Mouse (Mus musculus) embryonic facial prominence, embryonic 10.5 days (tissue): Measurements from ENCODE around the gene Mboat1. TPM values are rescaled to one million over a fixed set of nuclear protein-coding genes. Genes with fewer than 3 reads are reported as not detected.

Experiments
- DNase-seq: peaks from one replicate; pipeline ENCODE4 v3.0.0-alpha.2; 2017; ENCODE audit warnings: low spot score
- H3K27ac ChIP-seq: fragments of 300-500 bp; sonication (generic); replicated peaks from 2 replicates; pipeline ENCODE4 v1.5.1; 2016; ENCODE audit warnings: mild to moderate bottlenecking
- H3K27me3 ChIP-seq: fragments of 300-500 bp; sonication (generic); replicated peaks from 2 replicates; pipeline ENCODE4 v1.6.1; 2016; ENCODE audit warnings: low read depth, mild to moderate bottlenecking; ENCODE audit not compliant: poor library complexity, severe bottlenecking
- H3K36me3 ChIP-seq: fragments of 300-500 bp; sonication (generic); replicated peaks from 2 replicates; pipeline ENCODE4 v1.6.1; 2016; ENCODE audit warnings: mild to moderate bottlenecking, moderate library complexity
- H3K4me1 ChIP-seq: fragments of 300-500 bp; sonication (generic); 2 replicates; pipeline ENCODE4 v1.6.1; 2016
- H3K4me3 ChIP-seq: fragments of 300-500 bp; sonication (generic); 2 replicates; pipeline ENCODE4 v1.5.1; 2016; ENCODE audit warnings: mild to moderate bottlenecking, moderate library complexity
- H3K9me3 ChIP-seq: fragments of 300-500 bp; sonication (generic); 2 replicates; pipeline ENCODE4 v1.6.1; 2016; ENCODE audit warnings: mild to moderate bottlenecking
- WGBS: fragments of 180-500 bp; shearing (Covaris S2); methylation state at CpG from one replicate; pipeline ENCODE4 v1.1.7; 2016; 5-methylcytosine and 5-hydroxymethylcytosine counted together
- polyA plus RNA-seq: library from polyadenylated mRNA; unstranded; fragments of >200 nt; fragmentation: Nextera tagmentation; extraction: Ambion mirVana; gene quantifications from 2 replicates; pipeline ENCODE4 v1.2.1, GENCODE M21; 2016

The Mboat1 gene
- polyA plus RNA-seq, 1 experiment from 2014 or later: 7.6 TPM

GRCm38 (mm10) chr13:30258802-30259201 is 122.5 kb downstream of the Mboat1 start:
- Histone ChIP-seq H3K27ac (peak overlapping the region; percentile 5; the same call in 1 of the 2 replicates), H3K9me3 (no peaks in the 10 kb centered on the region), H3K4me3 (no peak overlapping the region), H3K4me1 (peaks cover 30% of the 10 kb centered on the region), H3K36me3 (no peaks in the 10 kb centered on the region), H3K27me3 (no peaks in the 10 kb centered on the region)
- WGBS: 60% methylated on average over 10 of the region's 10 CpGs
- DNase-seq: no peak

GRCm38 (mm10) chr13:30259326-30259725 is 123.0 kb downstream of the Mboat1 start:
- Histone ChIP-seq H3K27me3 (no peaks in the 10 kb centered on the region), H3K4me3 (no peak overlapping the region), H3K9me3 (no peaks in the 10 kb centered on the region), H3K4me1 (peaks cover 27% of the 10 kb centered on the region), H3K36me3 (no peaks in the 10 kb centered on the region), H3K27ac (peak overlapping the region; percentile 5; the same call in 1 of the 2 replicates)
- no peak for DNase-seq
- WGBS: 95% methylated on average over 9 of the region's 9 CpGs

- Histone ChIP-seq H3K9me3 (no peaks in the 10 kb centered on the region), H3K27ac (no peak overlapping the region), H3K36me3 (no peaks in the 10 kb centered on the region), H3K27me3 (no peaks in the 10 kb centered on the region), H3K4me3 (no peak overlapping the region), H3K4me1 (peaks cover 26% of the 10 kb centered on the region)
- DNase-seq: peak; percentile 81
- 14% methylated on average over 8 of the region's 8 CpGs for WGBS
Measured at GRCm38 (mm10) chr13:30259912-30260560, 123.7 kb downstream of the Mboat1 start.

DNA sequence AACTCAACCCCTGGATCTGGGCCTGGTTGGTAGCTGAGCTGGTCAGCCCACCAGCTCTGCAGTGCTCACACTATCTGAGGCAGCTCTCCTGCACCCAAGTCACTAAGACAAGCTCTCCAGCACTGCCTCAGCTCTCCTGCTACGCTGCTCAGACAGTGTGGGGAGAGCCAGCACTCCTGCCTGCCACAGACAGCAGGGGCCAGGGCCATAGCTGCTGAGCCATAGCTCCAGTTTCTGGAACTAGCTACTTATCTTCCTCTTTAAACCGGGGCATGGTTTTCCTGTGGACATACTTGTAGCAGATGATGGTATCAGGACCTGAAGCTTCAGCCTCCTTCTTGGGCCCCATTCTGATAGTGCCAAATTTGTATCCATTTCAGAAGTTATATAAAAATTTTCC is 127.4 kb downstream of the Mboat1 start:
- 89% methylated on average over 2 of the region's 2 CpGs for WGBS
- Histone ChIP-seq H3K36me3 (no peaks in the 10 kb centered on the region), H3K4me3 (no peak overlapping the region), H3K27ac (no peak overlapping the region), H3K27me3 (no peaks in the 10 kb centered on the region), H3K9me3 (peaks cover 2% of the 10 kb centered on the region; the same call in 1 of the 2 replicates), H3K4me1 (peaks cover 24% of the 10 kb centered on the region)
- DNase-seq: no peak

GRCm38 (mm10) chr13:30264303-30264702 is 128.0 kb downstream of the Mboat1 start:
- WGBS: 74% methylated on average over 12 of the region's 12 CpGs
- Histone ChIP-seq H3K4me1 (peaks cover 19% of the 10 kb centered on the region), H3K4me3 (no peak overlapping the region), H3K9me3 (peaks cover 8% of the 10 kb centered on the region; the same call in 1 of the 2 replicates), H3K36me3 (no peaks in the 10 kb centered on the region), H3K27me3 (no peaks in the 10 kb centered on the region), H3K27ac (no peak overlapping the region)
- DNase-seq: no peak

- Histone ChIP-seq H3K27me3 (no peaks in the 10 kb centered on the region), H3K36me3 (no peaks in the 10 kb centered on the region), H3K4me1 (peaks cover 16% of the 10 kb centered on the region), H3K9me3 (peaks cover 8% of the 10 kb centered on the region; the same call in 1 of the 2 replicates), H3K27ac (no peak overlapping the region), H3K4me3 (no peak overlapping the region)
- WGBS: 80% methylated on average over 5 of the region's 5 CpGs
- DNase-seq: no peak
Measured at GRCm38 (mm10) chr13:30264765-30265164, 128.5 kb downstream of the Mboat1 start.

- DNase-seq: no peak
- Histone ChIP-seq H3K9me3 (peaks cover 8% of the 10 kb centered on the region; the same call in 1 of the 2 replicates), H3K27me3 (no peaks in the 10 kb centered on the region), H3K27ac (no peak overlapping the region), H3K4me3 (no peak overlapping the region), H3K4me1 (peaks cover 9% of the 10 kb centered on the region), H3K36me3 (no peaks in the 10 kb centered on the region)
- 89% methylated on average over 11 of the region's 11 CpGs for WGBS
Measured at GRCm38 (mm10) chr13:30266036-30266435, 129.7 kb downstream of the Mboat1 start.

DNA sequence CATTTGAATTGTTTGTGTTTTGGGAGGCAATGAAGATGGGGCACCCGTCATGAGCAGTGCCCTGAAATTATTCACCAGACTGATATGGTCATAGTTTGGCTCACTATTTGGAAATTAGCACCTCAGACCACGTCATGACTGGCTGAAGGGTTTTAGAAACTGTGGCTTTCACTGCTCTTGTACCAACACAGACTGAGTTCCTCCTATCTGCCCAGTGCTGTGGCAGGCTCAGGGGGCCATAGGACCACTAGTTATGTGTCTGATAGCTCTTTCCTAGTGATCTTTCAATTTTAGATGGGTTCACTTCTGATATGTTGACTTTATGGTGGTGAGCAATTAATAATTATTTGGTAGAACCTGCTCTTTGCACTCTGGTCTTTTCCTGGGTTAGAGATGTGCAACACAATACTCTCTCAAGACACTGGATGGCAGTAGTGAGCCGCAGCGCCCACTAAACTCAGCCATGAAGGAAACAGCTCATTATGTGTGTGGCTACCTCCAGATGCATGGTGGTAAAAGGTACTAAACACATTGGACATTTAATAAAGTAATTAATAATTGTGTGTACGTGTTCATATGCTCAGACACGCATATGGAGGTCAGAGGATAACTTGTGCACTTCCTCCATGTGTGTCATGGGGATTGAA is 135.9 kb downstream of the Mboat1 start:
- peak; percentile 69 for DNase-seq
- Histone ChIP-seq H3K4me3 (no peak overlapping the region), H3K27me3 (no peaks in the 10 kb centered on the region), H3K27ac (no peak overlapping the region), H3K9me3 (peaks cover 8% of the 10 kb centered on the region; the same call in 1 of the 2 replicates), H3K36me3 (no peaks in the 10 kb centered on the region), H3K4me1 (no peaks in the 10 kb centered on the region)
- 18% methylated on average over 6 of the region's 6 CpGs for WGBS

Other genes with a start within 250 kb of the Mboat1 start
- gene E2f3, start 150.4 kb upstream of the Mboat1 start, polyA plus RNA-seq: 23.1 and 23.8 TPM in 2 replicates
- gene Agtr1a, start 200.0 kb downstream of the Mboat1 start, polyA plus RNA-seq: 1.5 and 3.3 TPM in 2 replicates